Mouse (Mus musculus) liver, embryonic 12.5 days (tissue): ENCODE measurements at regions not wholly inside any gene's neighbourhood (a gene's known extent, or its start where the extent isn't known, plus 50 kb on each side); places are given as distances from the start of the nearest gene placed in this dataset.

Experiments used
- ATAC-seq: fragments of 200-750 bp; cut with Nextera tagmentation; 2 replicates; pipeline ENCODE4 v1.8.0; 2017; ENCODE audit warnings: moderate number of reproducible peaks, mild to moderate bottlenecking, moderate library complexity
- H3K27ac ChIP-seq: fragments of 300-500 bp; sonication (generic); 2 replicates; pipeline ENCODE4 v1.5.1; 2016; ENCODE audit warnings: mild to moderate bottlenecking
- H3K27me3 ChIP-seq: fragments of 300-500 bp; sonication (generic); replicated peaks from 2 replicates; pipeline ENCODE4 v1.6.1; 2016; ENCODE audit warnings: mild to moderate bottlenecking, moderate library complexity
- H3K36me3 ChIP-seq: fragments of 300-500 bp; sonication (generic); 2 replicates; pipeline ENCODE4 v1.6.1; 2016; ENCODE audit warnings: mild to moderate bottlenecking, moderate library complexity
- H3K4me1 ChIP-seq: fragments of 300-500 bp; sonication (generic); 2 replicates; pipeline ENCODE4 v1.6.1; 2016
- H3K4me2 ChIP-seq: fragments of 300-500 bp; sonication (generic); 2 replicates; pipeline ENCODE4 v1.6.1; 2016; ENCODE audit warnings: mild to moderate bottlenecking, moderate library complexity
- H3K4me3 ChIP-seq: fragments of 300-500 bp; sonication (generic); 2 replicates; pipeline ENCODE4 v1.5.1; 2016; ENCODE audit warnings: mild to moderate bottlenecking, moderate library complexity
- H3K9ac ChIP-seq: fragments of 300-500 bp; sonication (generic); 2 replicates; pipeline ENCODE4 v1.6.1; 2016; ENCODE audit warnings: mild to moderate bottlenecking, moderate library complexity
- H3K9me3 ChIP-seq: fragments of 300-500 bp; sonication (generic); replicated peaks from 2 replicates; pipeline ENCODE4 v1.6.1; 2016; ENCODE audit warnings: mild to moderate bottlenecking, moderate library complexity
- WGBS: fragments of 180-500 bp; shearing (Covaris S2); methylation state at CpG from one replicate; pipeline ENCODE4 v1.1.7; 2016; ENCODE audit not compliant: insufficient replicate concordance; 5-methylcytosine and 5-hydroxymethylcytosine counted together

- Histone ChIP-seq H3K36me3 (no peaks in the 10 kb centered on the region), H3K27ac (no peak overlapping the region), H3K4me3 (no peak overlapping the region), H3K9me3 (no peaks in the 10 kb centered on the region), H3K4me1 (no peaks in the 10 kb centered on the region), H3K27me3 (peaks cover 39% of the 10 kb centered on the region), H3K4me2 (no peak overlapping the region), H3K9ac (no peak overlapping the region)
- no peak for ATAC-seq
- 56% methylated on average over 4 of the region's 4 CpGs for WGBS
Measured at GRCm38 (mm10) chr4:114686091-114686490, 135.4 kb upstream of the Gm12830 start.

- H3K4me2 ChIP-seq = no peak overlapping the region
- no peaks in the 10 kb centered on the region for H3K9me3 ChIP-seq
- H3K4me3 ChIP-seq = no peak overlapping the region
- no peaks in the 10 kb centered on the region for H3K4me1 ChIP-seq
- H3K9ac ChIP-seq = no peak overlapping the region
- peaks cover 39% of the 10 kb centered on the region for H3K27me3 ChIP-seq
- no peaks in the 10 kb centered on the region for H3K36me3 ChIP-seq
- H3K27ac ChIP-seq = no peak overlapping the region
- no peak for ATAC-seq
- 42% methylated on average over 16 of the region's 16 CpGs for WGBS
Measured at GRCm38 (mm10) chr4:114688356-114688972, 133.1 kb upstream of the Gm12830 start.

DNA sequence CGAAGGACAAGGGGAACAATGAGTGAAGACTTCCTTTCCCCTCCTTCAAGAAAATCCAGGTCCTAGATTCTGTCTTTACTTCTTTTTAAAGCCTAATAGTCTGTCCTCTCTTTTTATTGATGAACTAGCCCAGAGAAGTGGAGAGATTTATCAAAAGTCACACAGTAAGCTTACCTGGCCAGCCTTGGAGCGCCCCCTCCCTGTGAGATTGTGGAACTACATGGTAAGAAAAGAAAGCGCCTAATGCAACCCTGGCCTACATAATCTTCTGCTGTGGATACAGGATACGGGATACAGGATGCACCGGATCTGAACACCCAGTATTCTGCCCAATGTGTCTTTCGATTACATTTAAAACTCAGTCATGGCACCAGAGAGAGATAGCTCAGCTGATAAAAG is 132.6 kb upstream of the Gm12830 start:
- Histone ChIP-seq H3K27ac (no peak overlapping the region), H3K36me3 (no peaks in the 10 kb centered on the region), H3K4me1 (no peaks in the 10 kb centered on the region), H3K9ac (no peak overlapping the region), H3K9me3 (no peaks in the 10 kb centered on the region), H3K27me3 (peaks cover 39% of the 10 kb centered on the region), H3K4me2 (no peak overlapping the region), H3K4me3 (no peak overlapping the region)
- no peak for ATAC-seq
- 49% methylated on average over 6 of the region's 6 CpGs for WGBS

GRCm38 (mm10) chr4:114705586-114705985 is 115.9 kb upstream of the Gm12830 start:
- no peak for ATAC-seq
- Histone ChIP-seq H3K9ac (no peak overlapping the region), H3K27ac (no peak overlapping the region), H3K4me1 (no peaks in the 10 kb centered on the region), H3K27me3 (0 out of 2 replicates have a peak, but pooled peaks cover 4% of the 10 kb centered on the region), H3K4me3 (no peak overlapping the region), H3K4me2 (no peak overlapping the region), H3K36me3 (no peaks in the 10 kb centered on the region), H3K9me3 (no peaks in the 10 kb centered on the region)
- 61% methylated on average over 4 of the region's 4 CpGs for WGBS

GRCm38 (mm10) chr4:114710182-114710909 is 111.2 kb upstream of the Gm12830 start:
- Histone ChIP-seq H3K9ac (no peak overlapping the region), H3K4me1 (no peaks in the 10 kb centered on the region), H3K9me3 (no peaks in the 10 kb centered on the region), H3K4me3 (no peak overlapping the region), H3K36me3 (no peaks in the 10 kb centered on the region), H3K4me2 (no peak overlapping the region), H3K27ac (no peak overlapping the region), H3K27me3 (no peaks in the 10 kb centered on the region)
- ATAC-seq = no peak
- 75% methylated on average over 3 of the region's 3 CpGs for WGBS

- H3K4me3 ChIP-seq = no peak overlapping the region
- no peak overlapping the region for H3K4me2 ChIP-seq
- no peak overlapping the region for H3K27ac ChIP-seq
- H3K9me3 ChIP-seq = no peaks in the 10 kb centered on the region
- ATAC-seq = no peak
- 47% methylated on average over 3 of the region's 3 CpGs for WGBS
- no peaks in the 10 kb centered on the region for H3K36me3 ChIP-seq
- H3K4me1 ChIP-seq = no peaks in the 10 kb centered on the region
- H3K27me3 ChIP-seq = no peaks in the 10 kb centered on the region
- H3K9ac ChIP-seq = no peak overlapping the region
Measured at GRCm38 (mm10) chr4:114711082-114711481, 110.4 kb upstream of the Gm12830 start.

DNA sequence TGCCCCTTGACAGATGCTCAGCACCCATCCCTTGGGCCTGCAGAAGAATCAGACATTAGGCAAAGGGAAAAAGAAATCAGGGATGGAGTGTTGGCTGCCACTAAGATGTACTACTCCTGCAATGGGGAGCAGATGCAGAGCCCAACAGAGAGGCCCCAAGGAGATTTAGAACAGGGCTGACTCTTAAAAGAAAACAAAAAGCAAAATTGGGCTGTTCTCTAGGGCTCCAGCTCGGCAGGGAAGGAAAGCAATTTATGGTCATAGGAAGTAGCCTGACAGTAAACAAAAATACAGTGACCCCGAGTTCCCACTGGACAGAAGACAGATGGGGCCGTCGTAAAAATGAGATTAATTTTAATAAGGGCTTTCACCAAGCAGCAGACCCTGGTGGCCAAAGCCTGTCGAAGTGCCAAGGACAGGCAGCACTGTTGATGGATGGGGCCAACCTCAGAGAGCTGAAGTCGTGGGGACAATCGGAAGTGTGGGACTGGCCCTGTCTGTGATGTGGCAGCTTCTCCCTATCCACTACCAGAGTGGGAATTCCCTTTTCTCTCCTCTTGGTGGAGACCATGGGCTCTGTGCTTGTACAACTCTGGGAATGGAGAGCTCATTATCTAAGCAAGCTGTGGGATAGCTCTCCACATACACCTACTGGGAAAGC is 109.4 kb upstream of the Gm12830 start:
- WGBS = 52% methylated on average over 7 of the region's 7 CpGs
- no peak overlapping the region for H3K9ac ChIP-seq

GRCm38 (mm10) chr4:114712921-114713527 is 108.5 kb upstream of the Gm12830 start:
- Histone ChIP-seq H3K36me3 (no peaks in the 10 kb centered on the region), H3K9me3 (no peaks in the 10 kb centered on the region), H3K4me2 (no peak overlapping the region), H3K9ac (no peak overlapping the region), H3K27ac (no peak overlapping the region), H3K27me3 (no peaks in the 10 kb centered on the region), H3K4me1 (no peaks in the 10 kb centered on the region), H3K4me3 (no peak overlapping the region)
- no peak for ATAC-seq
- WGBS = 57% methylated on average over 4 of the region's 4 CpGs

More for the DNA sequence above, 109.4 kb upstream of the Gm12830 start:
- Histone ChIP-seq H3K27ac (no peak overlapping the region), H3K9me3 (no peaks in the 10 kb centered on the region), H3K4me1 (no peaks in the 10 kb centered on the region), H3K4me3 (no peak overlapping the region), H3K27me3 (no peaks in the 10 kb centered on the region), H3K4me2 (no peak overlapping the region), H3K36me3 (no peaks in the 10 kb centered on the region)
- no peak for ATAC-seq

- no peak for ATAC-seq
Measured at GRCm38 (mm10) chr4:114716703-114717102, 104.8 kb upstream of the Gm12830 start.

GRCm38 (mm10) chr4:114720696-114721095 is 100.8 kb upstream of the Gm12830 start:
- H3K36me3 ChIP-seq = no peaks in the 10 kb centered on the region
- H3K4me1 ChIP-seq = no peaks in the 10 kb centered on the region
- WGBS = 52% methylated on average over 3 of the region's 3 CpGs
- H3K4me3 ChIP-seq = no peak overlapping the region
- H3K27ac ChIP-seq = no peak overlapping the region
- ATAC-seq = no peak
- H3K4me2 ChIP-seq = no peak overlapping the region
- H3K9me3 ChIP-seq = no peaks in the 10 kb centered on the region
- H3K27me3 ChIP-seq = no peaks in the 10 kb centered on the region; the same call in 1 of the 2 replicates
- no peak overlapping the region for H3K9ac ChIP-seq

More at GRCm38 (mm10) chr4:114716703-114717102, 104.8 kb upstream of the Gm12830 start:
- WGBS = 74% methylated on average over 2 of the region's 2 CpGs
- no peaks in the 10 kb centered on the region for H3K4me1 ChIP-seq
- no peak overlapping the region for H3K4me3 ChIP-seq
- no peak overlapping the region for H3K27ac ChIP-seq
- H3K9me3 ChIP-seq = no peaks in the 10 kb centered on the region
- H3K36me3 ChIP-seq = no peaks in the 10 kb centered on the region
- no peak overlapping the region for H3K4me2 ChIP-seq
- H3K27me3 ChIP-seq = no peaks in the 10 kb centered on the region
- no peak overlapping the region for H3K9ac ChIP-seq

GRCm38 (mm10) chr4:114721386-114721785 is 100.1 kb upstream of the Gm12830 start:
- Histone ChIP-seq H3K4me1 (no peaks in the 10 kb centered on the region), H3K27ac (no peak overlapping the region), H3K9me3 (no peaks in the 10 kb centered on the region), H3K36me3 (no peaks in the 10 kb centered on the region), H3K4me3 (no peak overlapping the region), H3K27me3 (no peaks in the 10 kb centered on the region; the same call in 1 of the 2 replicates), H3K4me2 (no peak overlapping the region), H3K9ac (no peak overlapping the region)
- no peak for ATAC-seq
- 38% methylated on average over 2 of the region's 2 CpGs for WGBS
